Mouse (Mus musculus) Patski (cell line): ENCODE results near the gene Rnps1. TPM values are rescaled to one million over a fixed set of nuclear protein-coding genes. Genes with fewer than 3 reads are reported as not detected.
A peak's percentile ranks its signal among the peaks of the same experiment; 100 is the strongest.

Experiments used
- ATAC-seq: fragments of 100-300 bp; one replicate; pipeline ENCODE4 v1.8.0; 2021
- CTCF ChIA-PET: fragments of 350-600 bp; sonication (Branson Sonifier 250); formaldehyde crosslinking; loops from one replicate; lab custom pipeline; 2022; ENCODE audit warnings: inconsistent platforms; lab: Charles Lee
- POLR2A ChIA-PET: fragments of 350-600 bp; sonication (Branson Sonifier 250); formaldehyde crosslinking; loops from one replicate; lab custom pipeline; 2022; ENCODE audit warnings: antibody characterized with exemption, inconsistent platforms; lab: Charles Lee
- DNase-seq: peaks from one replicate; pipeline ENCODE4 v3.0.0-alpha.2; 2011; ENCODE audit warnings: low read depth, low spot score
- H3K27me3 ChIP-seq: fragments of 371-371 bp; one replicate; pipeline ENCODE4 v1.5.1; 2021
- CTCF ChIP-seq: fragments of 100-300 bp; IDR thresholded peaks from one replicate; pipeline ENCODE4 v1.5.1; 2021
- in situ Hi-C: fragments of 300-500 bp; cut with MboI; formaldehyde crosslinking; loops from 3 replicates; pipeline ENCODE4 v1.11.1; 2018; ENCODE audit warnings: low pct_unique_long_range_greater_than_20kb, mixed read lengths
- polyA plus RNA-seq: library from polyadenylated mRNA; unstranded; gene quantifications from one replicate; pipeline ENCODE4 v1.2.3, GENCODE M21; 2021

Rnps1 gene
- 98.5 TPM for polyA plus RNA-seq

DNA sequence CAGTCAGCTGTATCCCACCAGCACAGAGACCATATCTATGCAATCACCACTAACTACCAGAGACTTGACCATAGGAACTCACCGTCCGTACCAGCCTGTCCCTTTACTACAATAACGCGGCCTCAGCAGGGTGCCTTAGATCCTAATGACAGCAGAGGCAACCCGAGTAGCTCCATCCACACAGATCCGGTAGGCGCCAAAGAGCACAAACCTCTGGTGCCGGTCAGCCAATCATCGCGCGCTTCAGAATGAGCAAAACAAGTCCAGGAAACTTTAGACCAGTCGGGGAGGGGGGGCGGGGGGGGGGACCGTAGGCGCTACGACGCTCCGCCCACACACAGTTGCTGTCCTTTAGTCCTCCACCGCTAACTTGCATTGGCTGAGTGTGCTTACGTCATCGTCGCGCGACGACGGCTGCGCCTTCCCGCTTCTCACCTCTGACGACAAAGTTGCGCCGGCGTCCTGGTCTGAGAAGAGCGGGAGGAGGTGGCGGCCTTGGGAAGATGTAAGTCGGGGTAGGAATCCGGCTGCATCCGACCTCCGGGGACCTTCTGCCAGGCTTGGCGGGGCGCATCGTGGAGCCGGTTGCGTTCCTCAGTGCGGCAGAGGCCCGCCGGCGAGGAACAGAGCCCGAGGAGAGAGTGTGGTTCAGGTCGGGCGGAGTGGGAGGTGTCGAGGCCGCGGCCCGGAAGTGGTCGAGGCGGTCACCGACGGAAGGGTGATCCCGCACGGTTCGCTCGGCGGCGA, at the start of gene Rnps1:
Rnps1 (plus strand) TSS at position 336 of the 747 bp plus-strand sequence.
- peak; percentile 84 for ATAC-seq
- H3K27me3 ChIP-seq: no peaks in the 10 kb centered on the region
- ChIA-PET CTCF (interaction anchor here (1.3 kb wide), 1 partner anchor 9 kb away, joined by 4 read pairs; no protein-coding TSS in a partner anchor), POLR2A (interaction anchor here (0.7 kb wide), 1 partner anchor 1654 kb away, joined by 3 read pairs; no protein-coding TSS in a partner anchor)
- no peak for TF ChIP-seq CTCF
- peak; percentile 95 for DNase-seq
- in situ Hi-C loops: no loop called here

GRCm38 (mm10) chr17:24365863-24366262, 48.5 kb upstream of the Rnps1 start:
- ChIA-PET POLR2A (no interaction called here), CTCF (interaction anchor here (1.0 to 1.8 kb wide), 2 partner anchors 14 to 17 kb away, joined by 4 to 6 read pairs; partner anchors contain the start of gene Abca3)
- ATAC-seq (no peak), DNase-seq (no peak)
- in situ Hi-C loops: no loop called here
- TF ChIP-seq CTCF: no peak
- no peaks in the 10 kb centered on the region for H3K27me3 ChIP-seq

- no peaks in the 10 kb centered on the region for H3K27me3 ChIP-seq
- in situ Hi-C loops: no loop called here
- ATAC-seq (no peak), DNase-seq (no peak)
- ChIA-PET POLR2A (no interaction called here), CTCF (interaction anchor here (1.1 to 1.4 kb wide), 3 partner anchors 11 to 23 kb away, joined by 3 to 4 read pairs (median 3); partner anchors contain the start of gene Abca3)
- TF ChIP-seq CTCF: no peak
Measured at GRCm38 (mm10) chr17:24375094-24375712, 39.2 kb upstream of the Rnps1 start.

GRCm38 (mm10) chr17:24375886-24376285, 38.5 kb upstream of the Rnps1 start:
- ChIA-PET POLR2A (no interaction called here), CTCF (no interaction called here)
- DNase-seq: no peak
- no peaks in the 10 kb centered on the region for H3K27me3 ChIP-seq
- no peak for ATAC-seq
- no peak for TF ChIP-seq CTCF
- in situ Hi-C loops: no loop called here

DNA sequence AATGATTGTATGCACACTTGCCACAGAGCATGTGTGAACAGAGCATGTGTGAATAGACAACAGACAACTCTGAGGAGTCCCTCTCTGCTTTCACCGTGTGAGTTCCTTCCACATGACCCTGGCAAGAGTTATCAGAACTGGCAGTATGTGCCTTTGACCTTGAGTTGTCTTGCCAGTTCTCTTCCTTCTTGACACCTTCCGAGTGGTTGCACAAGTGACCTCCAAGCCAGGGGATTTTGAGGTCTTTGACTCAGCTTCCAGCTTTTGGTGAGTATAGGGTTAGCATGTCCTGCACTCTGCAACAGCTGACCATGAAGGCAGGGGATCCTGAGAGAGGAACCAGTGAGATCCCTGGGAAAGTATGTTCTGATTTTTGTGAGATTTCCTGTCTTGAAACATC, 35.9 kb upstream of the Rnps1 start:
- ChIA-PET CTCF (interaction anchor here (1.6 kb wide), 1 partner anchor 12 kb away, joined by 4 read pairs; no protein-coding TSS in a partner anchor), POLR2A (no interaction called here)
- in situ Hi-C loops: no loop called here
- no peak for TF ChIP-seq CTCF
- H3K27me3 ChIP-seq: no peaks in the 10 kb centered on the region
- ATAC-seq (no peak), DNase-seq (no peak)

DNA sequence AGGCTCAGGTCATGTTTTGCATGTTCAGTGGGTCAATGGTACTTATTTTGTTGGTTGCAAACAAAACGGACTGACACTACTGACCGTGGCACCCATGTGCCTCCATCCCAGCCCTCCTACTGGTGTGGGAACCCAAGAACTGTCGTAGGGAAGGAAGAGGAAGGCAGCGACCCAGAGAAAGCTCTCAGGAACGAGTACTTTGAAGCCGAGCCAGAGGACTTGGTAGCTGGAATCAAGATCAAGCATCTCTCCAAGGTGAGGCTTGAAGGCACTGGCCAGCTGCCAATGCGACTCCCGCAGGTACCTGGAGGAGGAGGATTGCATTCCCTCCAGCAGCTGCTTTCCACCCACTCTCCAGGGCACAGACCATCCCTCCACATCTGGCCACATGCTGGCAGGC, 30.6 kb upstream of the Rnps1 start:
- ChIA-PET CTCF (interaction anchor here (1.9 kb wide), 1 partner anchor 18 kb away, joined by 6 read pairs; no protein-coding TSS in a partner anchor), POLR2A (no interaction called here)
- no peaks in the 10 kb centered on the region for H3K27me3 ChIP-seq
- in situ Hi-C loops: loop anchor here (10.0 kb wide), 1 partner anchor 209 kb away; no protein-coding TSS in a partner anchor
- no peak for TF ChIP-seq CTCF
- no peak for DNase-seq
- ATAC-seq: no peak

GRCm38 (mm10) chr17:24388711-24389110, 25.7 kb upstream of the Rnps1 start:
- H3K27me3 ChIP-seq: no peaks in the 10 kb centered on the region
- no peak for TF ChIP-seq CTCF
- ChIA-PET CTCF (interaction anchor here (0.9 to 1.2 kb wide), 2 partner anchors 13 to 14 kb away, joined by 3 to 4 read pairs; no protein-coding TSS in a partner anchor), POLR2A (no interaction called here)
- no peak for ATAC-seq
- DNase-seq: no peak
- in situ Hi-C loops: loop anchor here (10.0 kb wide), 1 partner anchor 214 kb away; no protein-coding TSS in a partner anchor

- no peak for ATAC-seq
- ChIA-PET CTCF (interaction anchor here (0.7 to 1.2 kb wide), 5 partner anchors 10 to 216 kb away, joined by 3 to 4 read pairs (median 3); no protein-coding TSS in a partner anchor), POLR2A (no interaction called here)
- DNase-seq: no peak
- no peaks in the 10 kb centered on the region for H3K27me3 ChIP-seq
- no peak for TF ChIP-seq CTCF
- in situ Hi-C loops: loop anchor here (10.0 kb wide), 1 partner anchor 215 kb away; no protein-coding TSS in a partner anchor
Measured at GRCm38 (mm10) chr17:24389865-24390264, 24.5 kb upstream of the Rnps1 start.

DNA sequence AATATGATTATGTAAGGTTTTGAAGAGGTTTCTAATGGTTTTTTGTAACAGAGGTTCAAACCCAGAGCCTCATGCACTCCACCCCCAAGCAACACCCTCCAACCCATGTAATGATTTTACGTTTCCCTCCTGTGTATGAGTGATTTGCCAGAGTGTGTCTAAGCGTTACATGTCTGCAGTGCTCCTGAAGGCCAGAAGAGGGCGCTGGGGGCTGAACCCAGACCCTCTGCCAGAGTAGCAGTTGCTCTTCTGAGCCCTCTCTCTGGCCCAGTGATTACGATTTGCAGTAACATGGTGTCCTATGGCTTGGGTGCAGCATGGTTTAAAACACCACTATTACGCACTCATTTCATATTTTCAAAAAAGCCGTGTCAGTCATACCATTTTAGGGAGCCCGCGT, 23.2 kb upstream of the Rnps1 start:
- ATAC-seq (no peak), DNase-seq (no peak)
- no peaks in the 10 kb centered on the region for H3K27me3 ChIP-seq
- CTCF ChIA-PET: interaction anchor here (1.2 kb wide), 1 partner anchor 9 kb away, joined by 3 read pairs; no protein-coding TSS in a partner anchor
- in situ Hi-C loops: no loop called here
- no peak for TF ChIP-seq CTCF
- POLR2A ChIA-PET: no interaction called here

- no peak for DNase-seq
- CTCF ChIA-PET: interaction anchor here (1.2 kb wide), 1 partner anchor 20 kb away, joined by 3 read pairs; no protein-coding TSS in a partner anchor
Measured at GRCm38 (mm10) chr17:24393527-24393926, 20.8 kb upstream of the Rnps1 start.

More at GRCm38 (mm10) chr17:24393527-24393926, 20.8 kb upstream of the Rnps1 start:
- TF ChIP-seq CTCF: no peak
- ATAC-seq: no peak
- POLR2A ChIA-PET: no interaction called here
- in situ Hi-C loops: no loop called here
- no peaks in the 10 kb centered on the region for H3K27me3 ChIP-seq
